12 mouse cellular contexts compared by ENCODE assay signal in the genomic region with DNA sequence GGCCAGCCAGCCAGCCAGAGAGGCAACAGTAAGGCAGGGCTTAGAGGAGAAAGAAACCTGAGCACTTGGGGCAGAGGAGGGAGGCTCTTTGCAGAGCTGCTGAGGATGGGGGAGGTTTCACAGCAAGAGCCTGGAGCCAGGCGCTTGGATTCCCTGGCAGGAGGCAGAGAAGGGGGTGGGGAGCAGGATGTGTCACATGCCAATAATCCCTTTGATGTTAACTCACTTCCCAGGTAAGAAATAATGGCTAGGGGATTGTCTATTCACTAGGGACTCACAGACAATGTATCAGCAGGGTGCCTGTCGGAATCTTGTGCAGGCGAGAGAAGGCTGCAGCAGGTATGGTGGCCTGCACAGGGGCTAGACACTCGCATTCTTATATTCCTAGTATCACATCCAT.
DNase-seq lines count a peak whose midpoint lies in the region; ATAC-seq and TF ChIP-seq lines count a peak whose summit lies in the region.
"Had no signal": no experiment of that assay in that cellular context is flagged by ENCODE, and none has a peak within 500 bp of the region (broad histone marks: within the 10 kb centered on the region; RNA-seq: fewer than 3 reads in every experiment).

No protein-coding gene starts in this region.

- H3K36me3 ChIP-seq in E14TG2a.4 (ENCODE audit: insufficient read depth, low read length) = no peaks in the 10 kb centered on the region
- no peaks in the 10 kb centered on the region for H3K36me3 ChIP-seq in forebrain, postnatal 0 days (ENCODE audit: insufficient read depth)
- no peaks in the 10 kb centered on the region for H3K36me3 ChIP-seq in midbrain, embryonic 10.5 days

- TF ChIP-seq CTCF in E14TG2a.4 (conservative IDR thresholded peaks at IDR 0.05; ENCODE audit: low read length) = no peak
- TF ChIP-seq CTCF in forebrain, postnatal 0 days (IDR thresholded peaks at IDR 0.05; ENCODE audit: low read depth) = no peak

- 7% methylated on average over 4 of the region's 4 CpGs for WGBS in forebrain, postnatal 0 days
- 7% methylated on average over 4 of the region's 4 CpGs for WGBS in midbrain, embryonic 10.5 days

- no peaks in the 10 kb centered on the region for H3K27me3 ChIP-seq in E14TG2a.4 (ENCODE audit: insufficient read depth, low read length)
- H3K27me3 ChIP-seq in forebrain, postnatal 0 days (ENCODE audit: insufficient read depth, low read length) = no peaks in the 10 kb centered on the region
- H3K27me3 ChIP-seq in midbrain, embryonic 10.5 days (ENCODE audit: low read depth, poor library complexity, severe bottlenecking) = no peaks in the 10 kb centered on the region

- intact Hi-C loops in heart, postnatal 36 days (cut with DNase I) = no loop called here

- H3K9me3 ChIP-seq in E14TG2a.4 (ENCODE audit: low read length) = no peaks in the 10 kb centered on the region
- no peaks in the 10 kb centered on the region for H3K9me3 ChIP-seq in forebrain, postnatal 0 days (ENCODE audit: low read length)
- H3K9me3 ChIP-seq in midbrain, embryonic 10.5 days (replicated peaks) = no peaks in the 10 kb centered on the region

- peak; percentile 66 for ATAC-seq in forebrain, postnatal 0 days

- peak overlapping the region; percentile 19 for H3K4me2 ChIP-seq in forebrain, postnatal 0 days (ENCODE audit: low read depth)

- H3K4me3 ChIP-seq in E14TG2a.4 (replicated peaks; ENCODE audit: low read length) = 0 out of 2 replicates have a peak overlapping the region, but pooled peaks have one; percentile 4
- H3K4me3 ChIP-seq in forebrain, postnatal 0 days (ENCODE audit: low read depth, low read length) = no peak overlapping the region
- peak overlapping the region; percentile 11; the same call in 1 of the 2 replicates for H3K4me3 ChIP-seq in midbrain, embryonic 10.5 days

- H3K27ac ChIP-seq in forebrain, postnatal 0 days (ENCODE audit: low read depth, low read length) = no peak overlapping the region
- peak overlapping the region; percentile 70 for H3K27ac ChIP-seq in midbrain, embryonic 10.5 days (replicated peaks)
- H3K27ac ChIP-seq: liver, embryonic 14.5 days had no signal

- peak; percentile 66 for DNase-seq in embryo, embryonic 10 days (ENCODE audit: low spot score)
- DNase-seq in forebrain, postnatal 0 days = peak; percentile 3
- peak; percentile 52 for DNase-seq in midbrain, embryonic 10.5 days (ENCODE audit: low spot score)
- no peak for DNase-seq in left cerebral cortex, adult 11 months (ENCODE audit: low spot score)
- DNase-seq in heart, postnatal 36 days = no peak
- no peak for DNase-seq in cerebellum, adult 8-10 months
- no peak for DNase-seq in adipocyte (ENCODE audit: low spot score)
- DNase-seq: adrenal gland, adult 8-10 months; gastrocnemius, postnatal 10 days; thymus, postnatal 4 days had no signal

- H3K4me1 ChIP-seq in E14TG2a.4 (replicated peaks; ENCODE audit: low read depth, low read length) = peaks cover 18% of the 10 kb centered on the region
- no peaks in the 10 kb centered on the region for H3K4me1 ChIP-seq in forebrain, postnatal 0 days (ENCODE audit: insufficient read depth)
- peaks cover 13% of the 10 kb centered on the region for H3K4me1 ChIP-seq in midbrain, embryonic 10.5 days

- H3K9ac ChIP-seq in forebrain, postnatal 0 days = no peak overlapping the region
- H3K9ac ChIP-seq: liver, embryonic 14.5 days had no signal

Comparison
In these comparisons a context has a peak if more than half of its experiments do, and no peak if none do; other contexts are left out.
1. DNase-seq: peak in embryo, embryonic 10 days (single experiment), forebrain, postnatal 0 days (single experiment) and midbrain, embryonic 10.5 days (single experiment); none in left cerebral cortex, adult 11 months (single experiment), heart, postnatal 36 days (0 of 2), cerebellum, adult 8-10 months (single experiment) and adipocyte (single experiment).